10 mouse cellular contexts compared by ENCODE assay signal in genomic region chr9:40227874-40228789, GRCm38 (mm10). TPM values are rescaled to one million over a fixed set of nuclear protein-coding genes. Genes with fewer than 3 reads are reported as not detected.
DNase-seq lines count a peak whose midpoint lies in the region; ATAC-seq and TF ChIP-seq lines count a peak whose summit lies in the region.
"Had no signal": no experiment of that assay in that cellular context is flagged by ENCODE, and none has a peak within 500 bp of the region (broad histone marks: within the 10 kb centered on the region; RNA-seq: fewer than 3 reads in every experiment).

No protein-coding gene starts in this region.

- H3K4me3 ChIP-seq in ES-E14 (ENCODE audit: insufficient read depth in 1 of 2, low read depth in 1 of 2, low read length in 2 of 2, poor library complexity in 1 of 2, severe bottlenecking in 1 of 2) = no peak overlapping the region
- H3K4me3 ChIP-seq in heart, postnatal 0 days (ENCODE audit: low read depth, low read length) = no peak overlapping the region
- no peak overlapping the region for H3K4me3 ChIP-seq in midbrain, embryonic 13.5 days (replicated peaks)
- H3K4me3 ChIP-seq: limb, embryonic 15.5 days had no signal

- TF ChIP-seq EP300 in heart, postnatal 0 days (IDR thresholded peaks at IDR 0.05; ENCODE audit: low read depth) = no peak

- H3K9ac ChIP-seq in ES-E14 (ENCODE audit: insufficient read depth, low read depth, low read length, poor library complexity, severe bottlenecking) = peak overlapping the region; percentile 45; the same call in 1 of the 2 replicates
- no peak overlapping the region for H3K9ac ChIP-seq in heart, postnatal 0 days (replicated peaks; ENCODE audit: low read depth, low read length)
- H3K9ac ChIP-seq in midbrain, embryonic 13.5 days (replicated peaks) = no peak overlapping the region
- H3K9ac ChIP-seq: limb, embryonic 15.5 days had no signal

- H3K27ac ChIP-seq in ES-E14 (ENCODE audit: insufficient read depth, low read depth, low read length, poor library complexity, severe bottlenecking) = no peak overlapping the region
- H3K27ac ChIP-seq in heart, postnatal 0 days (ENCODE audit: low read depth) = no peak overlapping the region
- no peak overlapping the region for H3K27ac ChIP-seq in midbrain, embryonic 13.5 days
- H3K27ac ChIP-seq: limb, embryonic 15.5 days had no signal

- peak; percentile 62 for ATAC-seq in heart, postnatal 0 days (ENCODE audit: insufficient read depth, low read depth)
- peak; percentile 92 for ATAC-seq in midbrain, embryonic 13.5 days

- DNase-seq in kidney, adult 18-20 months = peak; percentile 29
- DNase-seq in kidney, adult 11 months = no peak
- DNase-seq in ES-E14 (ENCODE audit: low read depth, low spot score) = peak; percentile 66
- DNase-seq in cerebellum, postnatal 14 days = peak; percentile 75 to 79
- peak; percentile 60 for DNase-seq in heart, postnatal 0 days (ENCODE audit: low spot score)
- DNase-seq in large intestine, adult 2 months (ENCODE audit: low read depth, low spot score) = peak; percentile 73
- DNase-seq in yolk sac, embryonic 10.5 days (ENCODE audit: low spot score) = peak; percentile 34

- no peaks in the 10 kb centered on the region for H3K27me3 ChIP-seq in heart, postnatal 0 days (ENCODE audit: control insufficient read depth, insufficient read depth, low read length)
- no peaks in the 10 kb centered on the region for H3K27me3 ChIP-seq in midbrain, embryonic 13.5 days
- H3K27me3 ChIP-seq: limb, embryonic 15.5 days had no signal

- H3K4me1 ChIP-seq in ES-E14 (ENCODE audit: control insufficient read depth in 2 of 2, insufficient read depth in 2 of 2, low read length in 2 of 2, poor library complexity in 1 of 2) = peaks cover 2 to 19% of the 10 kb centered on the region in 2 experiments
- H3K4me1 ChIP-seq in heart, postnatal 0 days (ENCODE audit: control insufficient read depth, insufficient read depth) = no peaks in the 10 kb centered on the region
- H3K4me1 ChIP-seq in midbrain, embryonic 13.5 days (replicated peaks) = peaks cover 10% of the 10 kb centered on the region; the same call in 1 of the 2 replicates
- H3K4me1 ChIP-seq: limb, embryonic 15.5 days had no signal

- WGBS in heart, postnatal 0 days = 59% methylated on average over 10 of the region's 10 CpGs
- 64% methylated on average over 10 of the region's 10 CpGs for WGBS in large intestine, adult 2 months
- WGBS in midbrain, embryonic 13.5 days = 71% methylated on average over 10 of the region's 10 CpGs

- peaks cover 25% of the 10 kb centered on the region for H3K36me3 ChIP-seq in ES-E14 (ENCODE audit: control insufficient read depth, insufficient read depth, low read length, poor library complexity, severe bottlenecking)
- H3K36me3 ChIP-seq in heart, postnatal 0 days (replicated peaks; ENCODE audit: control insufficient read depth, insufficient read depth, low read length) = no peaks in the 10 kb centered on the region
- no peaks in the 10 kb centered on the region for H3K36me3 ChIP-seq in midbrain, embryonic 13.5 days
- H3K36me3 ChIP-seq: limb, embryonic 15.5 days had no signal

- peak; percentile 92 for TF ChIP-seq CTCF in heart, postnatal 0 days (IDR thresholded peaks at IDR 0.05; ENCODE audit: low read depth)

- no peaks in the 10 kb centered on the region for H3K9me3 ChIP-seq in ES-E14 (ENCODE audit: control insufficient read depth, insufficient read depth, low read depth, low read length)
- no peaks in the 10 kb centered on the region for H3K9me3 ChIP-seq in heart, postnatal 0 days (replicated peaks; ENCODE audit: control insufficient read depth, low read length)
- H3K9me3 ChIP-seq in midbrain, embryonic 13.5 days = 0 out of 2 replicates have a peak, but pooled peaks cover 2% of the 10 kb centered on the region
- H3K9me3 ChIP-seq: limb, embryonic 15.5 days had no signal

- no peak overlapping the region for H3K4me2 ChIP-seq in heart, postnatal 0 days (ENCODE audit: low read depth, low read length)
- H3K4me2 ChIP-seq in midbrain, embryonic 13.5 days (replicated peaks) = no peak overlapping the region
- H3K4me2 ChIP-seq: limb, embryonic 15.5 days had no signal

- in situ Hi-C loops in ES-E14 (cut with MboI; ENCODE audit: low sequenced_read_pairs in 2 of 2, unreplicated experiment in 2 of 2) = no loop called here

TF ChIP-seq in ES-E14, 5 proteins besides CTCF, POLR2A, EP300 and RAD21:
- TF ChIP-seq ZC3H11A (IDR thresholded peaks at IDR 0.05; ENCODE audit: borderline replicate concordance, low read depth, low read length) = peak; percentile 27; the same call in 1 of the 2 replicates
- no peak for TF ChIP-seq ZNF384 (IDR thresholded peaks at IDR 0.05; ENCODE audit: low read depth, low read length)

RNA-seq across cellular contexts. Expression of gene Zfp202, which starts 36.0 kb away (rescaled TPM):
- 2.1 and 2.2 TPM in 2 replicates for total RNA-seq in ES-E14 (2012; rRNA removed)
- 1.5 TPM in 2 replicates for total RNA-seq in heart, postnatal 0 days (2014; rRNA removed; ENCODE audit: low replicate concordance)
- polyA plus RNA-seq in heart, postnatal 0 days (2015; fragmentation: Nextera tagmentation; extraction: Ambion mirVana) = 2.1 and 2.4 TPM in 2 replicates
- 0.42 and 0.63 TPM in 2 replicates for polyA plus RNA-seq in large intestine, adult 2 months (2012; rRNA removed)
- polyA plus RNA-seq in midbrain, embryonic 13.5 days (2015; fragmentation: Nextera tagmentation; extraction: Ambion mirVana) = 9.5 and 9.6 TPM in 2 replicates

RNA-seq across cellular contexts. Expression of gene Scn3b, which starts 40.9 kb away (rescaled TPM):
- total RNA-seq in ES-E14 (2012; rRNA removed) = 3.1 TPM in 2 replicates
- total RNA-seq in heart, postnatal 0 days (2014; rRNA removed; ENCODE audit: low replicate concordance) = 0.54 and 5.5 TPM in 2 replicates
- 0.60 and 0.75 TPM in 2 replicates for polyA plus RNA-seq in heart, postnatal 0 days (2015; fragmentation: Nextera tagmentation; extraction: Ambion mirVana)
- polyA plus RNA-seq in large intestine, adult 2 months (2012; rRNA removed) = 0.26 and 0.27 TPM in 2 replicates
- 86.5 and 89.4 TPM in 2 replicates for polyA plus RNA-seq in midbrain, embryonic 13.5 days (2015; fragmentation: Nextera tagmentation; extraction: Ambion mirVana)

RNA-seq across cellular contexts. Expression of gene Olfr986, which starts 47.4 kb away (rescaled TPM):
- 0.31 and 0.53 TPM in 2 replicates for total RNA-seq in ES-E14 (2012; rRNA removed)
- not detected in 2 replicates for total RNA-seq in heart, postnatal 0 days (2014; rRNA removed; ENCODE audit: low replicate concordance)
- not detected in 2 replicates for polyA plus RNA-seq in heart, postnatal 0 days (2015; fragmentation: Nextera tagmentation; extraction: Ambion mirVana)
- polyA plus RNA-seq in large intestine, adult 2 months (2012; rRNA removed) = not detected in 2 replicates
- 0.08 TPM in 1 of 2 replicates, not detected in the other for polyA plus RNA-seq in midbrain, embryonic 13.5 days (2015; fragmentation: Nextera tagmentation; extraction: Ambion mirVana)
- total RNA-seq: adrenal gland, adult 18-20 months had no signal
- polyA plus RNA-seq: limb, embryonic 15.5 days had no signal

Comparison
In these comparisons a context has a peak if more than half of its experiments do, and no peak if none do; other contexts are left out.
1. RNA of gene Scn3b, which starts 40.9 kb away (polyA plus RNA-seq): 86.5 to 89.4 TPM in midbrain, embryonic 13.5 days; 0.60 to 0.75 TPM in heart, postnatal 0 days and 0.26 to 0.27 TPM in large intestine, adult 2 months; every median in the first group is over 10 times any median in the second.